In the genomic region with DNA sequence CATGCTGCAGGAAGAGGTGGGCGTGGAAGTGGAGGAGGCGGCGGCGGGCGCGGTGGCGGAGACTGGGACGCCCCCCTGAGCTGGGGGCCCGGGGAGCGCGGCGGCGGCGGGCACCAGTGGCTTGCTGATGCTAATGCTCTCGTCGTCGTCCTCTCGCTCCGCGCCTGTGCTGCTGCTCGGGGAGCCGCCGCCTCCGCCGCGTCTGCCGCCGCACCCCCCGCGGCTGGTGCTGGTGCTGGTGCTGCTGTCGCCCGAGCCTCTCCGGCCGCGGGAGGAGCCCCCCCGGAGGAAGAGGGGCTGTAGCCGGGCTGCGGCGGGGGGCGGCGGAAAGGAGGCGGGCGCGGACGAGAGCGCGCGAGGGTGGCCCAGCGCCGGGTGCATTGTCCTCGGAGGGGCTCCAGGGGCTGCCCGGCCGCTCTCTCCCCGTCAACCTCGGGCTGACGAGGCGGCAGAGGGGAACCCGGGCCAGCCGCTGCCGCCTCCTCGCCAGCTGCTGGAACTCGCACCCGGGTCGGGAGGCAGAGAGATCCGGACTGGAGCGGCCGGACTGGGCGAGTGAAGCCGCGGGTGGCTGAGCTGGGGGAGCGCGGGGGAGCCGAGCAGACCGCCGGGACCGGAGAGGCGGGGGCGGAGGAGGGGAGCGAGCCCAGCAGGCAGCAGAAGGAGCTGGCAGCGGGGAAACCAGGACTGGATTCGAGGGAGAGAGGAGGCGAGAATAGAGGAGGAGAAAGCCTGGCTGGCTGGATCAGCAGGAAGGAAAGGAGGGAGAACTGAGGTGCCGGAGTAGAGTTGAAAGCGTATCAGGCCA, we compare ENCODE assay signal across 8 mouse cellular contexts. TPM values are rescaled to one million over a fixed set of nuclear protein-coding genes. Genes with fewer than 3 reads are reported as not detected.
DNase-seq lines count a peak whose midpoint lies in the region; ATAC-seq lines count a peak whose summit lies in the region.

TSS of gene Tmem121b (minus strand) at position 434 of the 808 bp plus-strand sequence.

- H3K4me1 ChIP-seq in liver, embryonic 12.5 days, result peaks cover 22% of the 10 kb centered on the region
- peaks cover 13% of the 10 kb centered on the region for H3K4me1 ChIP-seq in neural tube, embryonic 11.5 days (ENCODE audit: control insufficient read depth, insufficient read depth, low read length)

- H3K4me2 ChIP-seq in liver, embryonic 12.5 days, result peak within 1 kb of the TSS; percentile 87
- peak within 1 kb of the TSS; percentile 89 for H3K4me2 ChIP-seq in neural tube, embryonic 11.5 days (ENCODE audit: low read depth)

- peak within 1 kb of the TSS; percentile 61 for H3K4me3 ChIP-seq in liver, embryonic 12.5 days
- H3K4me3 ChIP-seq in neural tube, embryonic 11.5 days (ENCODE audit: low read depth, low read length), result peak within 1 kb of the TSS; percentile 70

- no peaks in the 10 kb centered on the region for H3K36me3 ChIP-seq in liver, embryonic 12.5 days
- H3K36me3 ChIP-seq in neural tube, embryonic 11.5 days (ENCODE audit: control insufficient read depth, insufficient read depth, low read length), result no peaks in the 10 kb centered on the region

- H3K9me3 ChIP-seq in liver, embryonic 12.5 days (replicated peaks), result no peaks in the 10 kb centered on the region
- H3K9me3 ChIP-seq in neural tube, embryonic 11.5 days (ENCODE audit: control insufficient read depth, low read length), result no peaks in the 10 kb centered on the region

- DNase-seq in layer of hippocampus, adult 11-12 months (ENCODE audit: low spot score), result peak; percentile 88
- no peak for DNase-seq in layer of hippocampus, adult 9-10 months (ENCODE audit: low spot score)
- peak; percentile 79 to 86 for DNase-seq in cerebellum, postnatal 25 days
- peak; percentile 91 to 93 for DNase-seq in frontal cortex, postnatal 36 days (ENCODE audit: low spot score in 2 of 2)
- DNase-seq in kidney, postnatal 10 days, result peak; percentile 84
- peak; percentile 90 for DNase-seq in neural tube, embryonic 11.5 days (ENCODE audit: low spot score)
- DNase-seq in thymus, postnatal 14 days, result peak; percentile 54

- peak within 1 kb of the TSS; percentile 43; the same call in 1 of the 2 replicates for H3K9ac ChIP-seq in liver, embryonic 12.5 days
- peak within 1 kb of the TSS; percentile 82 for H3K9ac ChIP-seq in neural tube, embryonic 11.5 days (ENCODE audit: low read length)

- 2% methylated on average over 54 of the region's 84 CpGs for WGBS in liver, embryonic 12.5 days (ENCODE audit: insufficient replicate concordance)
- under 1% methylated on average over 64 of the region's 84 CpGs for WGBS in neural tube, embryonic 11.5 days

- no peak within 1 kb of the TSS for H3K27ac ChIP-seq in liver, embryonic 12.5 days
- H3K27ac ChIP-seq in neural tube, embryonic 11.5 days (ENCODE audit: low read depth, low read length), result peak within 1 kb of the TSS; percentile 81

- no peak; the same call in 1 of the 2 replicates for ATAC-seq in liver, embryonic 12.5 days
- peak; percentile 84 for ATAC-seq in neural tube, embryonic 11.5 days (ENCODE audit: insufficient read depth, low FRiP score, low TSS enrichment)

- H3K27me3 ChIP-seq in liver, embryonic 12.5 days (replicated peaks), result peaks cover 84% of the 10 kb centered on the region
- peaks cover 20% of the 10 kb centered on the region for H3K27me3 ChIP-seq in neural tube, embryonic 11.5 days (ENCODE audit: control insufficient read depth, insufficient read depth, low read length)

RNA-seq across cellular contexts. Expression of gene Tmem121b, which starts in this region (rescaled TPM):
- 0.02 TPM in 1 of 2 replicates, not detected in the other for polyA plus RNA-seq in liver, embryonic 12.5 days (2016; fragmentation: Nextera tagmentation; extraction: Ambion mirVana)
- 0.85 and 0.92 TPM in 2 replicates for polyA plus RNA-seq in neural tube, embryonic 11.5 days (2014; fragmentation: Nextera tagmentation; extraction: Ambion mirVana)

Comparison
In these comparisons a context has a peak if more than half of its experiments do, and no peak if none do; other contexts are left out.
1. Peak in DNase-seq, ATAC-seq, H3K4me3 ChIP-seq, H3K27ac ChIP-seq, H3K9ac ChIP-seq and H3K4me2 ChIP-seq in neural tube, embryonic 11.5 days; RNA of the gene not detected or under 1 TPM.